Mouse (Mus musculus) gonadal fat pad, adult 2 months (tissue): Measurements from ENCODE around the gene Add1. TPM values are rescaled to one million over a fixed set of nuclear protein-coding genes. Genes with fewer than 3 reads are reported as not detected.

Experiments
- DNase-seq: peaks from one replicate; pipeline ENCODE4 v3.0.0-alpha.2; 2012; ENCODE audit warnings: low read depth
- polyA plus RNA-seq: library from polyadenylated mRNA; depleted of rRNA; stranded (reverse); fragments of >200 nt; gene quantifications from 2 replicates; pipeline ENCODE4 v1.2.3, GENCODE M21; 2012; rRNA removed

Add1 gene
- 131 and 143 TPM in 2 replicates for polyA plus RNA-seq

DNA sequence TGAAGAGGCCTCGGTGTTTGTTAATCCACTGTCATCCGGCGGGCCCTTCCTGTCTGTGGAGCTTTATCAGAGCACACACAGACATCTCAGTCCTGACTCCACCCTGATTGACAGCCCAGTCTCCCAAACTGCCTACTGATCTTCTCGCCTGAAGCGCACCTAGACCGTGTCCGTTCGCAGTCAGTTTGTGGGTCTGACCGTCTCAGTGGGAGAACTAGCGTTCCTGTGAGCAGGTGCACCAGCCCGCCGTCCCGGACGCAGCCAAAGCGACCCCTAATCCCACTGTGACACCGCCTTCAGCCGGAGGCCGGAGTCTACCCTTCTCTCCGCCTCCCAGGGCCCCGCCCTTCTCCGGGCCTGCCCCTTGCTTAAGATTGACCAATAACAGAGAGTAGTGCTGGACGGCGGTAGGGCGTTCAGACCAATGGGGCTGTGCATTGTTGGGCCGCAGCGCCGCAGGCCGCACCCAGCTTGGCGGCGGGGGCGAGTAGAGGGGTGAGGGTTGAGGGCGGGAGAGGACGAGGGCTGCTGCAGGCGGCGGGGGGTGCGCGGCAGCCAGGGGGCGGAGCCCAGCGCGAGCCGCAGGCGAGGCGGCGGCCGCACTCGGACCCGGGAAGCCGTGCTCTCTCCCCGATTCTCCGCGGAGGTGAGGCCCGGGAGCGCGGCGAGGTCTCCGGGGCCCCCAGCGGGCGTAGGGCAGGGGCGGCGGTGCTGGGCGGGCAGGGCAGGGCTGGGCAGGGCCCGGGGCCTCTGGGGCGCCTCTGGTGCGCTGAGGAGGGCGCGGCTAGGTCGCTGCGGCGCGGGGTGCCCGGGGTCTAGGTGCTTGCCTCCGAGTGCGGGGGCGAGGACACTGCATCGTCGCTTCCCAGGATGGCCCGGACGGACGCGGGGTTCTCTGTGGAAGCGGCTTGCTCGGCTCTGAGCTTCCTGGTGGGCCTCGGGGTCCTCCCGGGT is at the start of gene Add1:
Gene Add1 (plus strand): TSS at position 397 of the 954 bp plus-strand sequence.
- peak; percentile 74 for DNase-seq

DNA sequence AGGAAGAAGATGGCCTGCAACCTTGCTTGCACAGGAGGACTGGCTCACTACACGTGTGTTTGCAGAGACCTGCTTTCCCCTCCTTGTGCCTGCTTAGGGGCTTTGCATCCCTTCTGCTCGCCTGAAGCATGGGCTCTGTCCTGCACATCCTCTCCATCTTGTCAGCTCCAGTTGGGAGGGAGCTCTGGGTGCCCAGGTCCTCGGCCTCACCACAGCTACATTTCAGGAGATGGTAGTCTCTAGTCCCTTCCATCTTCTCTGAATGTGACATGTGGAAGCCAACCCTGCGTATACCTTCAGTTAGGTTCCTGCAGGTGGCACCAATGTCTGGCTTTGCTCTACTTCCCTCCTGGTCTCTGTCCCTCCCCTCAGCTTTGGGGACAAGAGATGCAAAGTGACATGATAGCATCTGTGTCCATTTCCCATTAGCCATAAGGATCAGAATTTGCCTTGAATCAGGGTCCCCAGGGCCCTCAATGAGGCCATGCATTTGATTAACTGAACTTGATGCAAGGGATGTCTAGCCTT is 49.4 kb upstream of the Add1 start:
- no peak for DNase-seq

DNA sequence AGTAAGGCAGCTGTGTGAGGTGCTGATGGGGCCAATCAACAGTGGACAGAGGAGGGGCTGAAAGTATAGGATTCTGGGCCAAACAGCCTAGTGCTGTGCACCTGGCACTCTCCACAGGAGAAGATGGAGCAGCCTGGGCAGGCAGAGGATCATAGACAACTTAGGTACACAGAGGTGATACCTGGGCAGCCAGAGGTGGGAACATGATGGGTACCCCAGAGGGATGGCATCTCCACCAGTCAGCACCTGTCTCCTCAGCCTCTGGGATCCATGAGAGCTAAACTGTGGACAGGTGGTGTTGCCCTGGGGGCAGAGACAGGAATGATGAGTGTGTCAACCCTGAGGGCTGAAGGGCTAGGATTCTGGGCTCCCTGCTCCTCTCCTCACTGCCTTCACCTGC is 49.0 kb upstream of the Add1 start:
- no peak for DNase-seq

DNA sequence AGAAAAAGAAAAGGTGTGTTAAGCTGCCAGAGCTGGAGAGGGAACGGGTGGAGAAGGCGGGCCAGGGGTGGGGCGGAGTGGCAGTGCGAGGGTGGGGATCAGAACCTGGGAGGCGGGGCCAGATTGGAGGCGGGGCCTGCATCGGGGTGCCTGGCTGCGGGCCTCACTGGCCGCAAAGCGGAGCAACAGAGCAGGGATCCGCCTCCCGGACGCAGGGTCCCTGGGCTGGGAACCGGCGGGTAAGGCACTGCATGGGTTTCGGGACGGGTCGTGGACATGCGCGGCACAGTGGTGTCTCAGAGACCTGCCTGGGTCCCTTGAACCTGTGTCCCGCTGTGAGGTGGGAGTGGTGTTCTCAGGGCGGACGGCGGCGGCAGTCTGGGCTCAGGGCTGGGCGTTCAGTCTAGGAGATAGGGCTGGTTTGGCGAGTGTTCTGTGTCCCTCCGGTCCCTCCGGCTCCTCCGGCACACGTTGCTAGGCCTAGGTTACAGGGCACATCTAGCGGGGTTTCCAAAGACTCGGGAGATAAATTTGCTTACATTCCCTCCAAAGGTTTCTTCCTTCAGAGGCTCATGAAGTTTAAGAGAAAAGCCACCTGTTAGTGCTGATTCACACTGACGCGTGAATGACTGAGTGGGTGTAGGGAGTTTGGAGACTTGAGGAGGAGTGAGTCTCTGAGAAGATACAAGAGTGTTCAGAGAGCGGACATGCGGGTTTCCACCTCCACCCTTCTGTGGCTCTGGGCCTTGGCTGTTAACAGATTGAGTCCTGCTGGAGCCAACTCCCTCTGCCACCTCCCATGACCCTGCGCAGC is 47.6 kb upstream of the Add1 start, which contains the start of gene Sh3bp2:
Gene Sh3bp2 (plus strand): TSS at position 176 of the 814 bp plus-strand sequence.
- DNase-seq: no peak

DNA sequence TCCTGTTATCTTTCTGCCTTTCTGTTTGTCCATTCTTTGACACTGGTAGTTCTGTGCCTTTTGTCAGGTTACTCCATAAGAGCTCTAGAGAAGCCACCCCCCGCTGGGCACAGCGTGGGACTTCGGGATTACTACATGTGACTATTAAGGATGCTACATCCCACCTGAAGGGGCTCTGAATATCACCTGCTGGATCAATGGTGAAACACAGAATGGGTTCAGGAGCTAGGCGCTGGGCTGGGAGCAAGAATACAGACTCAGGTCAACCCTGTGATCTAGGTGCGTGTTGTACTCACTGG is 47.0 kb upstream of the Add1 start:
- no peak for DNase-seq

DNA sequence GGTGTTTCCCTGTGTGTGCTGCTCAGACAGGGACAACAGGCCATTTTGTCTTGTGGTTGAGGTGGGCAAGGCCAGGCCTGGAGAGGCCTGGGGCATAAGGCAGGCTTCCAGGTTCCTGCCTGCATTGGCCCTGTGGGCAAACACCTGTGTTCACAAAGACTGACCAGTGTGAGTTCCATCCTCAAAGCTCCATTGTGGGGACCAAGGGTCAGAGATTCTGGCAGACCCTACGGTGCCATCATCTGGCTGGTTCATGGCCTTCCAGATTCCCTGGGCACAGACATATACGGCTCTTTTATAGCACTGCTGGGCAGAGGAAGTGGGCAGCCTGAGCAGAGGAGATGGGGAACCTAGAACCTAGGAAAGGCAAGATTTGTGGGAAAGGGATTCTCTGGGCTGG is 46.1 kb upstream of the Add1 start:
- DNase-seq: no peak

DNA sequence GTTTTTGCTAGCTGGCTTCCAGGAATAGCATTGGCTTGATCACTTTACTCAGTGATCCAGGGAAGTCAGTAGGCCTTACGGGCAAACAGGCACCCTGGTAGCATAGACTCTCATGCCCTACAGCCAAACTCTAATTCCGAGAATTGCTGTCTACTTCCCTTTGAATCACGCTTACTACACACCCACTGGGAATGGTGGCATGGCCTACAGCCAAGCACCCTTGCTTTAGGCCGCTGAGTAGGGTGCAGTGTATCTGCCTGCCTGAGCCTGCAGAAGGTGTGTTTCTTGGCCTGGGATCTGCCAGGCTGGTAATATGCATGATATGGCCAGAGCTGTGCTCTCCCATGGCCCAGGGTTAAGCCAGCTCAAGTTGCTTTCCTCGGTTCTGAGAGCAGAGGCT is 44.7 kb upstream of the Add1 start:
- peak; percentile 96 for DNase-seq

DNA sequence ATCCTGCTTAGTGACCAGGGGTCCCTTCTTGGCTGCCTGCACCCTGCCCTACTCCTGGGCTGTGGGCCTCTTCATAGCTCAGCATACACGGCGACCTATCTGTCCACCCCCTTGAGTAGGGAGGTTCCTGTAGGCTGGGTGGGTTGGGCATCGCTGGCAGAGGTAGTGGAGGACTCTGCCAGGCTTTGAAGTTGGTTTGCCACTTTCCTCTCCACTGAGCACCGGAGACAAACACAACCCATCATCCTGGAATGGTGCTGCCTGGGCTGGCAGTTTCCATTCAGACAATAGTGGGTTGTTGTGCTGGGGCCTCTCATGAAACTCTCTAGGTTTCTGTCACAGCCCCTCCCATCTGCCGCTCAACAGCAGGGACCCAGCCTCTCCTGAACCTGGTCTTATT is 43.3 kb upstream of the Add1 start:
- no peak for DNase-seq

DNA sequence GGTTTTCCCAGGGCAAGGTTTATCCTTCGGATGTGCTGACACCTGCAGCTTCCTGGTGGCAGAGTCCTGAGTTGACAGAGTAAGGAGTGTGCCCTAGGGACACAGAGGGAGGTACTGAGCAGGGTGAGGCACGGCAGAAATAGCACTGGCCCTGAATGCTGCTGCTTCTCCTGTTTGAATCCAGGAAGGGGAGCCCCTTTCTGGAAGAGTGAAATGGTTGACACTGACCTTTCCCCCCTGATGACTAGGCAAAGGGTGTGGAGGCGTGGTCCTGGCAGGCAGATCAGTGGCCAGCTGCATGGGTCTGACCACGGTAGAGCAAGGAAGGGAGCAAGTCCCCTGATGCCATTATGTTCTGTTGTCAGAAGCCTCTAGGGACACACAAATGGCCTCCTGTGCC is 42.8 kb upstream of the Add1 start:
- no peak for DNase-seq

DNA sequence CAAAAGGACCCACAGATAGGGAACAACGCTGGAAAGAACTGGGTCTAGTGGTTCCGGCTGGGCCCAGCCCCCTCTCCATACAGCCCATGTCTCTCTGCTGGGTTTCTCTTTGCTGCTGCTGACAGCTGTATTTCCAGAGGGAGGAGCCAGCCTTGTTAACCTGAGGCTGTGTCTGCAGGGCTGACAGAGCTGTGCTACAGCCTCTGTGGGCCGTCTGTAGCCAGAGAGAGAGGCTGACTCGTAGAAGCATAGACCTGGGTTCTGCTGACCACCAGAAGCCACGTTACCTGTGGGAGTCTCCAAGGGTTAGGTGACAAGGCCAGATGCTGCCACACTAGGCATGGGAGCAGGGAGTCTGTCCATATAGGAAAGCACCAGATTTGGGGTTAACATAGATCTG is 40.4 kb upstream of the Add1 start:
- DNase-seq: no peak

DNA sequence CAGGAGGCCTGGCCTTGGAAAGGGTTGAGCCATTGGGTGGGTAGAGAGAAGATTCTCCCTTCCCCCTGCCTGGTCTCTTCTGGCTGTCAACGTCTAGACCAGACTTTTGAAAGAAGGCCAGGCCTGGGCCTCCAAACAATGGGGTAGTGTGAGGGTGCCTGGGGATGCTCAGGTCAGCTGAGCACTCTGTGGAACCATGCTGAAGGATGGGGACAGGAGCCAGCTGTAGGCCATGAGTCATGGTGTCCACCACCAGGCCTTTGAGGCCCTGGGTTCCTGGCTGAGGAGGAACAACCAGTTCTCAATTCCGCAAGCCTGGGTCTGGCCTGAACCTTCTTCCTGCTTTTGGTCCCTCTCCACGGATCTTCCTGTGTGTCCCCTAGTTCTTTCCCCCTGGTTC is 39.6 kb upstream of the Add1 start:
- DNase-seq: no peak

DNA sequence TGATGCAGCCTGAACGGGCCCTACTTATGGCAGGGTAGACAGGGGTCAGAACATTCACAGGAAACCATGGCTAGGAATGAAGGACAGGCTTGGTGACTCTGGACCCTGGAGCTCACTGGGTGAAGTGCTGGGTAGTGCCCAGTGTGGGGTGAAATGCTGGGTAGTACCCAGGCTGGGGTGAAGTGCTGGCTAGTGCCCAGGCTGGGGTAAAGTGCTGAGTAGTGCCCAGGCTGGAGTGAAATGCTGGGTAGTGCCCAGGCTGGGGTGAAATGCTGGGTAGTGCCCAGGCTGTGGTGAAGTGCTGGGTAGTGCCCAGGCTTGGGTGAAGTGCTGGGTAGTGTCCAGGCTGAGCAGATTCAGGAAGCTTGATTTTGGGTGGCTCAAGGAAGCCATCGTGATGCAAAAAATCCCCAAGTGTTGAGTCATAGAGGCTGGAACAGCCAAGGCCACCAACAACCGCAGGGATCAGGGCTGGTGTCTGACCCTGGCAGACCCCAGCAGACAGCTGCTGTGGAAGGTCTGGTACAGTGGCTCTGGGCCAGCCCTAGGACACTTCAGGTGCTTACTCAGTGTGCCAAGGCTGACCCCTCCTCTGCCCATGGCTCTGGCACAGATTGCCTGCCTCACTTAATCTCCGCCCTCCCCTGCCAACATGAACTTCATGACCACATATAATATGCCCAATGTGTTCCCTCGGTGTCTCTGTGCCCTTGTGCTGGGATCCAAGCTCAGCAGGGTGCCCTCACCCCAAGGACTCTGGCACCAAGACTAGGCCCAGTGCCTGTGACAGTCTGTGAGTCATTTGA is 38.5 kb upstream of the Add1 start:
- DNase-seq: no peak

DNA sequence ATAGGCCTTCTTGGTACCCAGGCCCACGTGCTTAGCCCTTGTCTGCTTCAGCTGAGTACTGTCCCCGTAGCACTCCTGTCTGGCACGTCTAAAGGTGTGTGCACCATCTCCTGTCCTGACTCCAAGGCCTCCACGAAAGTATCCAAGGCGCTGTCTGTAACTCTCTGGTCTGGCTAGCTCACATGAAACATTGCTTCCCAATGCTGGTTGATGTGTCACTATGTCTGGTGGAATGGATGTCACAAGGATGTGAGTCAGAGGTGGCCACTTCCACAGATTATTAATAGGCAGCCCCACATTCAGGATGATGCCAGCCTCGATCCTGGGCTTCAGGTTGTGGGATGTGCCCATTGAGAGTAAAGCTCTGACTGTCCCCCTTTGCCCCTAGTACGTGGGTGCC is 37.6 kb upstream of the Add1 start:
- DNase-seq: no peak

DNA sequence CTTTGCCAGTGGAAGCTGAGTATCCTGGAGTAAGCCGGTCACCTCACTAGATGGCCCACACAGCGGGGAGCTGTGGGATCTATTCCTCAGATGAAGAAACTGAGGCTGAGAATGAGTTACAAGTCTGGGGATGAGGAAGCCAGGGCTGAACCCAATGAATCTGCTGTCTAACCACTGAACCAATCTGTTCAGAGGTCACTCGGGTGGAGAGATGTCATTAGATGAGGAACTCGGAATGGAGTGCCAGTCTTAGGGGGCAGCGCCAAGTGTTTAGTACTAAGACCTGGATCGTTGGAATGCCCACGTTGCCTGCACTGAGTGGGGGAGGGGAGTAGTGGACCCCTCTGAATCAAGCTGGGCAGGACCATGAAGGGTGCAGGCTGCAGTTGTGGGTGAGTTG is 35.4 kb upstream of the Add1 start:
- DNase-seq: no peak

DNA sequence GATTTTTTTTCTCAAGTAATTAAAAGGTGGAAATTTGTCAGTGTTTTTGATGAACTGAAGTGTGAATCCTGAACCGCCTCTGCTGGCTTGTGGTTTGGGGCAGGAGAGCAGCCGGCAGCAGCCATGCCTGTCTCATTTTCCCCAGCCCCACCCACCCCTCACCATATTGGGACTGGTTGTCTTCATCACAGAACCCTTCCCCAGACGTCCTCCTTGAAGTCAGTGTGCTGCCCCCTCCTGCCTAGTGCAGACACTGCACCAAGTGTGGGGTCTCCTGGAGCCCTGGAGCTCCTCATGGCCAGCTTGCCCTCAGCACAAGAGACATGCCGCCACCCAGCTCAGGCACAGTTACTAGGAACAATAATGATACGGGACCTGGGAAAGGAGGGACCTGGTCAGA is 34.9 kb upstream of the Add1 start:
- no peak for DNase-seq

DNA sequence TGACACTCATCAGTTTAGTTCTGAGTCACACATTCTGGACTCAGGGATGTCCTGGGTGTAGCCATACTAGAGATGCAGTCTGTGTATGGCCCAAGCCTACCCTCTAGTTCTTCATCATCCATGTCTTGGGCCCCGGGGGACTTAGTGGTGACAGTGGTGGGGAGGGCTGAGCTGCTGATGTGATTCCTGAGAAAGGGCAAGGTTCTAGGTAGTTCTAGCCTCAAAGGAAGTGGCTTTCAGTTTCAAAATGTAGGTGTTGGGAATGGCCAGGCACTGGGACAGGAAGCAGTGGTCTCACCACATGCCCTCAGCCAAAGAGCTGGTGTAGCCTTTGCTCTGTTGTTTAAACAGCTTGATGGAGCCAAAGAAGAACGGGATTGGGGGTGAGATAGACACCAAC is 34.3 kb upstream of the Add1 start:
- DNase-seq: no peak

DNA sequence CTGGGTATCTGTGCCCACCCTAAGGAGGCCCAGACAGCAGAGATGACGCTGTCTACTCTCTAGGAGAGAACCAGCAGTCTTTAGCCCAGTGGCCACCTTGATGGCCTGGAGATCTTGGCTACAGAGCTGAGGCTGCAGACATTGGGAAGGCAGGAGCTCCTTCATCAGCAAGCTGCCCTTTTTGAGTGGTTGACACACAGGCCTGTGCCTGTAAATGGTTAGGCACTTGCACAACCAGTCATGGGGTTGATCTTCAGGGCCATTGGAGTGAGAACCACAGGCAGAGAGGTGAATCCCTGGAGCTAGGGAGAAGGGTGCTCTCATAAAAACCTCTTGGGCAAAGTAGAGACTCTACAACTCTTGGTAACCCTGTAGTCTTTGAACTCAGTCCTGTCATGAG is 31.3 kb upstream of the Add1 start:
- DNase-seq: no peak

DNA sequence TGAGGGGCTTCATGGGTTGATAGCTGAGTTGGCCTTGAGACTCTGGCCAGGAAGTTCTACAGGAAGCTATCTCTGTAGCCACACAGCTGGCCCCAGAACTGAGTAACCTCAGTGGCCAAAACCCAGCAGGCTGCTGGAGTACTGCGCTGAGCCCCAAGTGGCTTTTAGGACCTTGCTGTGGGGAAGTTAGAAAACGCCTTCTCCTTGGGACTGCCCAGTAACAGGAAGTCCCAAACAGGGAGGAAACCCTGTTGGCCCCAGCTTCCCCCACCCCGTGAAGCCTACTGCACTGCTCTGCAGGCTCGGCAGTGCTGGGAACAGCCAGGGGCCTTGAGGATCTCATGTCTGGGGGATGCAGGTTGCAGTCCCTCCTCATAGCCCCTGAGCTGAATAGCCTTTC is 30.4 kb upstream of the Add1 start:
- no peak for DNase-seq

DNA sequence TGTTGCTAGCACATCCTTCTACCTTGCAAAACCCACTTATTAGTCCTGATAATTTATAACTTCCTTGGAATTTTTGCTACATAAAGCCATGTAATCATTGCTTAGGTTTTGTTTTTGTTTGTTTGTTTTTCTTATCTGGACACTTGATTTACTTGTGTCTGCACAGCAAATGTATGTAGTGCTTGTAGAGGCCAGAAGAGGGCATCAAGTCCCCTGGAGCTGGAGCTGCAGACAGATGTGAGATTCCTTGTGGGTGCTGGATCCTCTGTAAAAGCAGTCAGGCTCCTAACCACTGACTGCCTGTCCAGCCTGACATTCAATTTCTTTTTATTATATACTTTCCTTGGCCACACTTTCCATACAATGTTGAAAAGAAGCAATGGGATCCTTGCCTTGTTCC is 26.1 kb upstream of the Add1 start:
- DNase-seq: no peak

DNA sequence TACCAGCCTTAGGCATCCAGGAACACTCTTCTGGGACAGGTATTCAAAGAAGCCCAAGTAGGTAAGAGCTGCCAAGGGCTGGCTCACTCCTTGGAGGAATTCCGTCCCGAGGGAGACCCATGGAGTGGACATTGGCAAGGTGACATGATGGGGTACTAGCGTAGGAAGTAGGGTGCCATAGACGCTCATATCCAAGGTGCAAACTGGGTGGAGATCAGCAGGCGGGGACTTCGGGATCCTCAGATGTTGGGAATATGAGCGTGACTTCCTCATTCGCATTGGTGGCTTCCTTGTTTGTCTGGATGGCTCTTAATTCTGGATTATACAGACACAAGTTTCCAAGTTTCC is 24.4 kb upstream of the Add1 start:
- DNase-seq: no peak

DNA sequence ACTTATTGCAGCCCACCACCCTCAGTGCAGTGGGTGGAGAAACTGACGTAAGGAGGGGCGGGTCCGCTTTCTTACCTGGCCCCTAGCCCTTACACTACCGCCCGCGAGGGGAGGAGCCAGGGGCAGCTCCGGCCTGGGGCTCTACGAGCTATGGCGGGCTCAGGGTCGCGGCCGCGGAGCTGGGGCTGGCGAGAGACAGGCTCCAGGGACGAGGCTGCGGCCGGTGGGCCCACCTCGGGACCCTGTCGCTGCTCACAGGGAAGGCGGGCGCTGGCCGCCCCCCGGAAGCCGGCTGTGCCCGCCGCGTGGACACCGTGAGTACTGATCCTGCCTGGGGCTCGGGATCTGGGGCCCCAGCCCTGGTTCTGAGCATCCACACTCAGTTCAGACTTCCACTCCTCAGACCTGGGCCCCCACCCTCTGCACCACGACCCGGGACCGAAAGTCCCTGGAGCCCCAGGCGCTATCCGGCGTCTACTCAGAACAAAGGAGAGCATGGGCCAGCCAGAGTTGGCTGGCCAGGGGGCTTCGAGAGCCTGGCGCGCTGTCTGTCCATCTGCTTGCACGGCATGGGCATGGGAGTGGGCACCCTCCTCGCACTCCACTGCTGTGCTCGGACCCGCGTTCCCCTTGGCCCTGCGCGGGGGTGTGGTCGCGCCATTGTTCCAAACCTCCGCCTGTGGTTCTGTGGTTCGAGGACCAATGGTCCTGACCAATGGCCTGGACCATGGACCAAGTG is 23.8 kb upstream of the Add1 start:
- DNase-seq: no peak
